Mouse (Mus musculus) brain, embryonic 14.5 days (tissue): ENCODE data around the gene Prkaca.

Experiments used
- CTCF ChIP-seq: fragments of 200-500 bp; IDR thresholded peaks from 2 replicates; pipeline ENCODE4 v1.5.1; 2012; ENCODE audit warnings: inconsistent platforms, mild to moderate bottlenecking, moderate library complexity, borderline replicate concordance; ENCODE audit not compliant: insufficient read depth, insufficient read length; ENCODE audit errors: extremely low read depth
- POLR2A ChIP-seq: fragments of 200-500 bp; IDR thresholded peaks from 2 replicates; pipeline ENCODE4 v1.6.1; 2012; ENCODE audit warnings: mild to moderate bottlenecking, inconsistent platforms, borderline replicate concordance; ENCODE audit not compliant: poor library complexity, insufficient read depth, insufficient read length, severe bottlenecking; ENCODE audit errors: extremely low read depth

- TF ChIP-seq POLR2A (no peak), CTCF (no peak)
Observed at GRCm38 (mm10) chr8:83926266-83926665, 46.5 kb upstream of the Prkaca start.
